Mouse (Mus musculus): ENCODE results near the gene Cnksr3. TPM values are rescaled to one million over a fixed set of nuclear protein-coding genes. Genes with fewer than 3 reads are reported as not detected.

Cnksr3 gene
- polyA plus RNA-seq, 1 experiment from 2014 or later: 12.7 TPM

DNA sequence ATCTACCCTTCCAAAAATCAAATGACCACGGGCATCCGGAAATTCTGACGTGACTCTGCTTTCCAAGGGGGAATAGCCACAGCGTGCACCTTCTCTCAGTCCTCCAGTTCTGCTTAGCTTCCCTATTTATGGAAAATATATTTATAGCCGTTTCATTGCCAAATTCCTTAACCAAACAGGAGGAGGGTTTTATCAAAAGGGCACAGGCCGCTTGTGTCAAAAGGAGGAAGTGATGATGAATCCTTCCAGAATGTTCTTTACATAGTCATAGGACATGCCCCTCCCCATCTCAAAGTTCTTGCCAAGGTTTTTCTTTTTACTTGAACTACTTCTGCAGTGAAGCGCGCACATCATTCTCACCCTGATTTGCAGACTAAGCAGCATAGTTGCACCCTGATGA is 69.8 kb downstream of the Cnksr3 start:
- no peaks in the 10 kb centered on the region for H3K9me3 ChIP-seq
- WGBS: 91% methylated on average over 8 of the region's 8 CpGs
- H3K27ac ChIP-seq: no peak overlapping the region
- H3K4me3 ChIP-seq: no peak overlapping the region
- no peak overlapping the region for H3K4me2 ChIP-seq (replicated peaks)
- no peaks in the 10 kb centered on the region for H3K27me3 ChIP-seq
- H3K36me3 ChIP-seq: peaks cover 7% of the 10 kb centered on the region; the same call in 1 of the 2 replicates
- H3K4me1 ChIP-seq: no peaks in the 10 kb centered on the region
- no peak for ATAC-seq (ENCODE audit: insufficient number of reproducible peaks, insufficient read depth, low FRiP score, low TSS enrichment)
- no peak overlapping the region for H3K9ac ChIP-seq

DNA sequence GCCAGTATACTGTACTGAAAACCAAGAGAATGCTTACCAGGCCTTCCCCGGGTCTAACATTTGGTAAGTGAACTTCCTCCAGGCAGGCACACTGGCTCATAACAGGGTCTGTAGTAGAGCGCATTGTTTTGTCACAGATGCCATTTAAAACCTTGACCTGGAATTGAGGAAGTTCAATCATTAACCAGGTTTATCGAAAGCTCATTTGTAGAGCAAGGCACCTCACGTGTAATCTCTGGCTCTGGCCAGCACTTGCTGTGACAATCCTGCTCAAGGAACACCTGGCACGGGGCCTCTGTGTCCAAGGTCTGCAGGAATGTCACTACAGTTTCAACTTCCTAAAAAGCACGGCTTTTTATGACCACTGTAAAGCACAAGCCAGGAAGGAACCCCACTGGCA is 71.8 kb downstream of the Cnksr3 start:
- WGBS: 85% methylated on average over 6 of the region's 6 CpGs
- no peaks in the 10 kb centered on the region for H3K27me3 ChIP-seq
- H3K9me3 ChIP-seq: no peaks in the 10 kb centered on the region
- no peak for ATAC-seq (ENCODE audit: insufficient number of reproducible peaks, insufficient read depth, low FRiP score, low TSS enrichment)
- no peak overlapping the region for H3K27ac ChIP-seq
- H3K36me3 ChIP-seq: peaks cover 7% of the 10 kb centered on the region; the same call in 1 of the 2 replicates
- no peak overlapping the region for H3K4me2 ChIP-seq (replicated peaks)
- H3K9ac ChIP-seq: no peak overlapping the region
- H3K4me3 ChIP-seq: no peak overlapping the region
- H3K4me1 ChIP-seq: no peaks in the 10 kb centered on the region

DNA sequence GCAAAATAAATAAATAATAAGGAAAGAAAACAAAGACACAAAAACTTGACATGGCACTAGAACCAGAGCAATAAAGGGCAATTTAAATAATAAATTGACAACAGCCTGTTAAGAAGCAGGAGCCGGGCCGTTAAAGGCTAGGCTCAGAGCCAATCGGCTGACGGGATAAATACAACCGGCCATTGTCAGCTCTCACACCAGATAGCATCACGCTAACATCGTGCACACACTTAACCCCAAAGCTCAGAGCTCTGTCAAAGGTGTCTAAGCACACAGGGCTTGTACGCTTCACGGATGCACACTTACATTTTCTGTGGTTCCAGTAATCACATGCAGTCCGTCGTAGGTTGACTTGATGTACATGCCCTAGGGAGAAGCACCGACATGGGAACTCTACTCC is 74.0 kb downstream of the Cnksr3 start:
- peaks cover 20% of the 10 kb centered on the region for H3K36me3 ChIP-seq
- no peaks in the 10 kb centered on the region for H3K9me3 ChIP-seq
- no peak overlapping the region for H3K4me2 ChIP-seq (replicated peaks)
- no peaks in the 10 kb centered on the region for H3K27me3 ChIP-seq
- no peak overlapping the region for H3K9ac ChIP-seq
- WGBS: 82% methylated on average over 12 of the region's 12 CpGs
- H3K4me1 ChIP-seq: no peaks in the 10 kb centered on the region
- no peak overlapping the region for H3K27ac ChIP-seq
- H3K4me3 ChIP-seq: no peak overlapping the region
- no peak for ATAC-seq (ENCODE audit: insufficient number of reproducible peaks, insufficient read depth, low FRiP score, low TSS enrichment)

DNA sequence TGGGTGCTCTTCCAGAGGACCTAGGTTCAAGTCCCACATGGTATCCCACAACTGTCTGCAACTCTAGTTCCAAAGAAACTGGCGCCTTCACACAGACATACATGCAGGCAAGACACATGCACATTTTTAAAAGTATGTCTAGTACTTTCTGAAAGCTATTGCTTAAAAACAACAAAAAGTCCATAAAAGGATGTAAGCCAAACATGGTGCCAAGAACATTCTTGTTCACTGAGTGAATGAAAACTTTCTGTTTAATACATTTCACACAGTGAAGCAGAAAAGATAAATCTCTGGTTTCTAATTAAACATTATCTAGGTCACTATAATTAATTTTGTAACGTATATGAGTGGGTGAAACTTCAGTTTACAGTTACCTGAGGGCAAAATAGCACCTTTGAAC is 76.3 kb downstream of the Cnksr3 start:
- no peak for ATAC-seq (ENCODE audit: insufficient number of reproducible peaks, insufficient read depth, low FRiP score, low TSS enrichment)
- Histone ChIP-seq H3K36me3 (peaks cover 26% of the 10 kb centered on the region), H3K4me2 (replicated peaks) (no peak overlapping the region), H3K4me1 (no peaks in the 10 kb centered on the region), H3K9me3 (no peaks in the 10 kb centered on the region), H3K4me3 (no peak overlapping the region), H3K27me3 (no peaks in the 10 kb centered on the region), H3K9ac (no peak overlapping the region), H3K27ac (no peak overlapping the region)
- WGBS: 87% methylated on average over 2 of the region's 2 CpGs

DNA sequence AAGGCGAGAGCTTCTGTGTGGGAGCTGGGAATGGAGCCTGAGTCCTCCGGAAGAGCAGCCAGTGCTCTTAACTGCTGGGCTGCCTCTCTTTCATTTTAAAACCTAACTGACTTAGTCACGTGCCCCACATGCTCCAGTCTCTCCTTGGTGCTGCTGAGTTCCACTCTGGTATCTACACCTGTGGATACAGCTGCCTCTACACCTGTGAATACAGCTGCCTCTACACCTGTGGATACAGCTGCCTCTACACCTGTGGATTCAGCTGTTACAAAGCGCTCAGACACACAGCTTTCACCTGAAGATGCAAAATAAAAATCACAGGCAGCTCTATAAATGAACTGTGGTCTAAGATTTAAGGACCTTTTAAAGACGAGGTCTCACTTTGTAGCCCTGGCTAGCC is 79.0 kb downstream of the Cnksr3 start:
- peaks cover 40% of the 10 kb centered on the region for H3K36me3 ChIP-seq
- H3K27ac ChIP-seq: no peak overlapping the region
- H3K4me1 ChIP-seq: no peaks in the 10 kb centered on the region
- no peaks in the 10 kb centered on the region for H3K27me3 ChIP-seq
- H3K4me2 ChIP-seq (replicated peaks): no peak overlapping the region
- H3K4me3 ChIP-seq: no peak overlapping the region
- WGBS: 89% methylated on average over 5 of the region's 5 CpGs
- no peak for ATAC-seq (ENCODE audit: insufficient number of reproducible peaks, insufficient read depth, low FRiP score, low TSS enrichment)
- no peak overlapping the region for H3K9ac ChIP-seq
- no peaks in the 10 kb centered on the region for H3K9me3 ChIP-seq

DNA sequence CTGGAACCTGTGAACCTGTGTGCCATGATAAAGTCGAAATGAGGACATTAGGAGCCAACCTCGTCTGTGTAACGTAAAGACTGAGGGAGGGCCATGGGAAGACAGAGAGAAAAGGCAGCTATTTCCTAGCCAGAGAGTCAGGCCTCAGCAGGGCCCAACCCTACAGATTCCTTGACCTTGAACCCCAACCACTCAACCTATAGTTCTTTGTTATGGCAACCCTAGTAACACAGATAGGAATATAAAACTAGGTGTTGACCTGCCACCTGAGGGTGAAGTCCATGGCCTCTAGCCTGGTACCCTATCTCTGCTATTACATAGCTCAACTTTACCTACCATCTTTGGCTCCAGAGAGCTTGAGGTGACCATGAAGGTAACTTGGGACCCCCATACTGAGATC is 80.6 kb downstream of the Cnksr3 start:
- H3K9ac ChIP-seq: no peak overlapping the region
- H3K4me2 ChIP-seq (replicated peaks): no peak overlapping the region
- H3K36me3 ChIP-seq: peaks cover 50% of the 10 kb centered on the region
- WGBS: 87% methylated on average over 3 of the region's 3 CpGs
- H3K27ac ChIP-seq: no peak overlapping the region
- no peaks in the 10 kb centered on the region for H3K27me3 ChIP-seq
- no peak overlapping the region for H3K4me3 ChIP-seq
- H3K9me3 ChIP-seq: no peaks in the 10 kb centered on the region
- ATAC-seq (ENCODE audit: insufficient number of reproducible peaks, insufficient read depth, low FRiP score, low TSS enrichment): no peak
- H3K4me1 ChIP-seq: no peaks in the 10 kb centered on the region

DNA sequence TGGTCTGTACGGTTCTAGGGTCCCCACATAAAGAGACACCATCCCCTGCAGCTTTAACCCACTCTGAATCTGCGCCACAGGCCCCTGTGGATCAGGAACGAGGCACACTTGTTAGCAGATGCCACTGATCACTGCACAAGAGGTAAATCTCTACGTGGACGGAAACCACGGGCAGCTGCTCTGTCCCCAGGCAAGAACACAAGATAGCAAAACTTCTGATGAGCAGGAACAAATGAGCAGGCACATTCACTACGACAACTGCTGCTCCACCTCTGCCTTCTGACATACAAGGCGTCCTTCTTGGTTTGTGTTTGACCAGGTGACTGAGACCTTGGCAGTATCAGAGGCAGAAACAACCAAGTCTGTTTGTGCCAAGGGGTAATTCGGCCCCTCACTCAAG is 84.2 kb downstream of the Cnksr3 start:
- no peak overlapping the region for H3K4me2 ChIP-seq (replicated peaks)
- H3K27ac ChIP-seq: no peak overlapping the region
- H3K4me3 ChIP-seq: no peak overlapping the region
- H3K9ac ChIP-seq: no peak overlapping the region
- no peaks in the 10 kb centered on the region for H3K9me3 ChIP-seq
- WGBS: 89% methylated on average over 9 of the region's 9 CpGs
- no peaks in the 10 kb centered on the region for H3K27me3 ChIP-seq
- peaks cover 39% of the 10 kb centered on the region for H3K36me3 ChIP-seq
- no peaks in the 10 kb centered on the region for H3K4me1 ChIP-seq
- ATAC-seq (ENCODE audit: insufficient number of reproducible peaks, insufficient read depth, low FRiP score, low TSS enrichment): no peak

DNA sequence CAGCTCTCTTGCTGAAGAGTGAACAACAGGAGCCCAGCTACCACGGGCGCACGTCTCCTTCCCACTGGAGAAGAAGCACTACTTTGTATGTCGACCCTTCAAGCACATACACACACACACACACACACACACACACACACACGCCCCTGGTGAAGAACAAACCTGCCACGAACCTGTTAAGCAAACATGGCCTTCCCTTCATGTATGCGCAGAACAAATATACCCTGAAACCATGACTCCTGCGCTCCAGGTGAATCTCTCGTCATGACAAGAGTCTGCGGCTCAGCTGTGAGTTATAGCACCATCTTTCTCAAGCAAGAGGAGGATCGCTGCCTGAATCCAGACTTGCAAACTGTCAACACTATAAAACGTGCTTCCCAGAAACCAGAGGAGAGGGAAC is 85.2 kb downstream of the Cnksr3 start:
- 92% methylated on average over 12 of the region's 12 CpGs for WGBS
- Histone ChIP-seq H3K9me3 (no peaks in the 10 kb centered on the region), H3K9ac (no peak overlapping the region), H3K4me3 (no peak overlapping the region), H3K27ac (no peak overlapping the region), H3K4me1 (no peaks in the 10 kb centered on the region), H3K36me3 (peaks cover 43% of the 10 kb centered on the region), H3K4me2 (replicated peaks) (no peak overlapping the region), H3K27me3 (no peaks in the 10 kb centered on the region)
- ATAC-seq (ENCODE audit: insufficient number of reproducible peaks, insufficient read depth, low FRiP score, low TSS enrichment): no peak

DNA sequence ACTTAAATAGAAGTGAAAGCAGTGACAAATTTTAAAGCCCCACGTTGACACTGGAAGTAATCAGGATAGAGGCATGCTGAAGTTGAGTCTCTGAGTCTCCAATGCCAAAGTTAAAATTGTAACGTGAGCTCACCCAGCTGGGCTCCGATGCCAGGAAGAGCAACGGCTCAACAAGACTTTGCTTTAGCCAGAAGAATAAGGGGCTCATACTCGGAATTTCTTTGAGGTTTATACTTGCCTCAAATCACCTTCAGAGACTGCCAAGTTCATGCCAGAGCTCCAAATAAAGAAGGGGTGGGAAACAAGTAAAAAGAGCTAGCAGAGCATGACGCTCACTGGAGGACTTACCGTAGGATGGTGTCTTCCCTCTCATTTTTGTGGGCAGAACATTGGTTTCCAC is 85.8 kb downstream of the Cnksr3 start:
- H3K4me3 ChIP-seq: no peak overlapping the region
- H3K27ac ChIP-seq: no peak overlapping the region
- WGBS: 66% methylated on average over 7 of the region's 7 CpGs
- ATAC-seq (ENCODE audit: insufficient number of reproducible peaks, insufficient read depth, low FRiP score, low TSS enrichment): no peak
- H3K27me3 ChIP-seq: no peaks in the 10 kb centered on the region
- H3K4me2 ChIP-seq (replicated peaks): no peak overlapping the region
- no peaks in the 10 kb centered on the region for H3K4me1 ChIP-seq
- H3K36me3 ChIP-seq: peaks cover 39% of the 10 kb centered on the region
- no peaks in the 10 kb centered on the region for H3K9me3 ChIP-seq
- no peak overlapping the region for H3K9ac ChIP-seq

DNA sequence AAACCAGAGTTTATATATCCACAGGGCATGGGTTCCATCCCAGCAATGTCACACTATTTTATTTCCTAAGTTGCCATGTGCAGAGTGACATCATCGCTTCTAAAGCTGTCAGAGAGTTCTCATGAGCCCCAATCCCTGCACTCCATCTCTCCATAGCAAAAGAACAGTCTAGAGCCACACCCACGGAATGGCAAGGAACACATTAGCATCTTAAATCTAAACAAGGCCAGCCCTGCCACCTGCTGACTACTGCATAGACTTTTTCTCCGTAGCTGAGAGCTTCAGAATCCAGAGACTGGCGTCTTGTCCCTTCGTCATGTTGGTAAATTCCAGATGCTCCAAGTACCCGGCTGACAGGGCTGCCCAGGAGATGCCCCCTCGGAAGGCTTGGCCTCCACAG is 87.0 kb downstream of the Cnksr3 start:
- Histone ChIP-seq H3K27ac (no peak overlapping the region), H3K9ac (no peak overlapping the region), H3K36me3 (peaks cover 47% of the 10 kb centered on the region), H3K4me3 (no peak overlapping the region), H3K27me3 (no peaks in the 10 kb centered on the region), H3K4me1 (no peaks in the 10 kb centered on the region), H3K4me2 (replicated peaks) (no peak overlapping the region), H3K9me3 (no peaks in the 10 kb centered on the region)
- ATAC-seq (ENCODE audit: insufficient number of reproducible peaks, insufficient read depth, low FRiP score, low TSS enrichment): no peak
- whole genome bisulfite sequencing: 71% methylated on average over 7 of the region's 7 CpGs

DNA sequence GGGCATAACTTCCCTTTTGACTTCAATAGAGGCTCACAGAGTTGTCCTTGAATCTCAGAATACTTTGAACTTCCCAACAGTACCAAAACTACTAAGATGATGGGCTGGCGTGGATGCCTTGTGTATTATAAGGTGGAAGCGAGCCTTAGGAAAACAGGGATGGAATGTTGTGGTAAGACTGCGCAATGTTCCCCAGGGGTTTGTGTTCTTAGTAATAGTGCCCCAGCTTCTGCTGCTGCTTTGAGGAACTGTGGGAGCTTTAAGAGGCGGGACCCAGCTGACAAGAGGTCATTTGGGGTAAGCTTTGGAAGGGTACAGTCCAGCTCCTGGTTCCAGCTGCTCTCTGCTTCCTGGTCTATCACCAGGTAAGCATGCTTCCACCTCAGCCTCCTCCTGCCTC is 89.7 kb downstream of the Cnksr3 start:
- H3K4me3 ChIP-seq: no peak overlapping the region
- no peak overlapping the region for H3K4me2 ChIP-seq (replicated peaks)
- peaks cover 32% of the 10 kb centered on the region; the same call in 1 of the 2 replicates for H3K36me3 ChIP-seq
- 85% methylated on average over 4 of the region's 4 CpGs for WGBS
- no peak overlapping the region for H3K9ac ChIP-seq
- H3K27me3 ChIP-seq: no peaks in the 10 kb centered on the region
- no peak for ATAC-seq (ENCODE audit: insufficient number of reproducible peaks, insufficient read depth, low FRiP score, low TSS enrichment)
- no peaks in the 10 kb centered on the region for H3K9me3 ChIP-seq
- no peak overlapping the region for H3K27ac ChIP-seq
- peaks cover 7% of the 10 kb centered on the region; the same call in 1 of the 2 replicates for H3K4me1 ChIP-seq

DNA sequence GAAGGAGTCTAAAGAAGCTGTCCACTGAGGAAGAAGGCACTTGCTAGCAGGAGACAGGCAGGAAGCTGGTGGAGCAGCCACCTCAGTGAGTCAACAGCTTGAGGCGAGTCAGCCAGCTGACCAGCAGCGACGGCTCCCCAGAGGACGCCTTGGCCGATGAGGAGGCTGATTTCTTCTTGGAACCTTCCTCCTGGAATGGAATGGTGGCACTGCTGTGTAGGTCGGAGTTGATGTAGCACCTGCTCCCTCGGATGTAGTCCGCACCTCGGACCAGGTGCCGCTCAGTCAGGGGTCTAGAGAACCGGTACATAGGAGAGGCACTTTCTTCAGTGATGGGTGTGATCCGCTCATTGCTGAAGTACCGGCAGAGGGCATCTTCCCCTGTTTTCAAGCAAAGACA is 91.8 kb downstream of the Cnksr3 start:
- no peak for ATAC-seq (ENCODE audit: insufficient number of reproducible peaks, insufficient read depth, low FRiP score, low TSS enrichment)
- no peaks in the 10 kb centered on the region for H3K9me3 ChIP-seq
- H3K27me3 ChIP-seq: no peaks in the 10 kb centered on the region
- no peak overlapping the region for H3K4me3 ChIP-seq
- WGBS: 93% methylated on average over 13 of the region's 13 CpGs
- H3K9ac ChIP-seq: no peak overlapping the region
- H3K4me1 ChIP-seq: peaks cover 7% of the 10 kb centered on the region; the same call in 1 of the 2 replicates
- H3K36me3 ChIP-seq: peaks cover 21% of the 10 kb centered on the region; the same call in 1 of the 2 replicates
- H3K27ac ChIP-seq: no peak overlapping the region
- H3K4me2 ChIP-seq (replicated peaks): no peak overlapping the region

All from embryonic facial prominence, embryonic 12.5 days (tissue).